ENCODE assay signal across 28 mouse cellular contexts in the genomic region with DNA sequence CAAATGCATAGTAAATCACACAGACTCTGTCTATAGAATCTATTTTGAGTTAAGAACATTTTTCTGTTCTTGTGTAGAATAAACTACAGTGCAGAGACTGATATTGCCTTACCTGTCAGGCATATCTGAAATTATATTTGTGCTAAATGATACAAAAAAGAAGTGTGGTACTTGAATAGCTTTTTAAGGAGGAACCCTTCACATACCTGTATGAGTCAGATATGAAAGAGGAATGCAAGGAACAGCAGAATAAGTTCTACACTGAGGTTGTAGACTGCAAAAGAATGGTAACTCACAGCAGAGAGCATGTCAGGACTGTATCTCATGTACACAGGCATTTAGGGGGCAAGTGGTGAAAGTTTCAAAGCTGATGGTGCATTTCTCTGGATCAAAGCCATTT.
"Had no signal": no experiment of that assay in that cellular context is flagged by ENCODE, and none has a peak within 500 bp of the region (broad histone marks: within the 10 kb centered on the region; RNA-seq: fewer than 3 reads in every experiment).

No protein-coding gene starts in this region.

- H3K9me3 ChIP-seq: embryonic facial prominence, embryonic 10.5 days; embryonic facial prominence, embryonic 12.5 days; embryonic facial prominence, embryonic 13.5 days; embryonic facial prominence, embryonic 15.5 days; forebrain, embryonic 10.5 days; forebrain, embryonic 12.5 days; forebrain, embryonic 13.5 days; forebrain, embryonic 15.5 days had no signal

- ATAC-seq: forebrain, embryonic 13.5 days; forebrain, embryonic 14.5 days; forebrain, embryonic 15.5 days; forebrain, embryonic 16.5 days; forebrain, postnatal 0 days had no signal

- H3K9ac ChIP-seq: embryonic facial prominence, embryonic 12.5 days; embryonic facial prominence, embryonic 13.5 days; embryonic facial prominence, embryonic 15.5 days; forebrain, embryonic 12.5 days; forebrain, embryonic 13.5 days; forebrain, embryonic 15.5 days; forebrain, postnatal 0 days had no signal

- H3K36me3 ChIP-seq: embryonic facial prominence, embryonic 10.5 days; embryonic facial prominence, embryonic 12.5 days; embryonic facial prominence, embryonic 13.5 days; embryonic facial prominence, embryonic 15.5 days; forebrain, embryonic 10.5 days; forebrain, embryonic 12.5 days; forebrain, embryonic 15.5 days had no signal

- H3K4me2 ChIP-seq: embryonic facial prominence, embryonic 12.5 days; embryonic facial prominence, embryonic 13.5 days; embryonic facial prominence, embryonic 15.5 days; forebrain, embryonic 12.5 days; forebrain, embryonic 13.5 days; forebrain, embryonic 15.5 days had no signal

- DNase-seq: cerebellum, adult 2 months; cerebellum, adult 8-10 months; cerebellum, adult 9-10 months; cerebellum, adult 9-11 months; cerebellum, postnatal 10 days; cerebellum, postnatal 14 days; cerebellum, postnatal 25 days; cerebellum, postnatal 36 days; embryo, embryonic 11 days; forebrain, postnatal 0 days; gastrocnemius, adult 2 months; gastrocnemius, postnatal 10 days; gastrocnemius, postnatal 14 days; gastrocnemius, postnatal 25 days; gastrocnemius, postnatal 36 days; heart, adult 11 months; heart, adult 18-20 months had no signal

- H3K27ac ChIP-seq: embryonic facial prominence, embryonic 10.5 days; embryonic facial prominence, embryonic 12.5 days; embryonic facial prominence, embryonic 13.5 days; embryonic facial prominence, embryonic 15.5 days; forebrain, embryonic 10.5 days; forebrain, embryonic 12.5 days; forebrain, embryonic 13.5 days; forebrain, embryonic 15.5 days; gastrocnemius, adult 2 months had no signal

- H3K27me3 ChIP-seq: embryonic facial prominence, embryonic 12.5 days; embryonic facial prominence, embryonic 13.5 days; embryonic facial prominence, embryonic 15.5 days; forebrain, embryonic 12.5 days; forebrain, embryonic 13.5 days; forebrain, embryonic 15.5 days had no signal

- H3K4me1 ChIP-seq: embryonic facial prominence, embryonic 10.5 days; embryonic facial prominence, embryonic 12.5 days; embryonic facial prominence, embryonic 13.5 days; embryonic facial prominence, embryonic 15.5 days; forebrain, embryonic 10.5 days; forebrain, embryonic 12.5 days; forebrain, embryonic 13.5 days; forebrain, embryonic 15.5 days had no signal

- H3K4me3 ChIP-seq: embryonic facial prominence, embryonic 10.5 days; embryonic facial prominence, embryonic 12.5 days; embryonic facial prominence, embryonic 13.5 days; embryonic facial prominence, embryonic 15.5 days; erythroblast, embryonic 14.5 days; forebrain, embryonic 10.5 days; forebrain, embryonic 12.5 days; forebrain, embryonic 13.5 days; forebrain, embryonic 15.5 days; gastrocnemius, adult 2 months had no signal
